Mouse (Mus musculus): ENCODE measurements around the gene Antxr2. TPM values are rescaled to one million over a fixed set of nuclear protein-coding genes. Genes with fewer than 3 reads are reported as not detected.

Gene Antxr2
- total and polyA plus RNA-seq, 3 experiments, result 4.3 to 5.0 TPM; not detected in 1

- Histone ChIP-seq H3K27ac (ENCODE audit: control insufficient read depth, low read depth, low read length) (no peak overlapping the region), H3K9me3 (replicated peaks; ENCODE audit: insufficient read depth, low read length) (no peaks in the 10 kb centered on the region), H3K79me2 (ENCODE audit: control insufficient read depth, insufficient read depth, low read length, poor library complexity) (no peaks in the 10 kb centered on the region), H3K36me3 (ENCODE audit: control insufficient read depth in 1 of 2, insufficient read depth in 2 of 2, low read length in 2 of 2) (no peaks in the 10 kb centered on the region), H3K27me3 (ENCODE audit: control insufficient read depth in 1 of 2, insufficient read depth in 2 of 2, low read length in 2 of 2) (no peaks in the 10 kb centered on the region), H3K9ac (ENCODE audit: control insufficient read depth, low read depth, low read length, poor library complexity, severe bottlenecking) (no peak overlapping the region), H3K4me1 (ENCODE audit: control insufficient read depth in 1 of 2, insufficient read depth in 2 of 2, low read length in 2 of 2) (no peaks in the 10 kb centered on the region), H3K4me3 (ENCODE audit: control insufficient read depth in 1 of 2, insufficient read depth in 1 of 2, low read depth in 2 of 2, low read length in 2 of 2) (no peak overlapping the region)
- DNase-seq (ENCODE audit: low read depth, low spot score), result no peak
- TF ChIP-seq EP300 (IDR thresholded peaks at IDR 0.05; ENCODE audit: low read depth in 1 of 2, low read length in 2 of 2) (no peak), CHD2 (IDR thresholded peaks at IDR 0.05; ENCODE audit: low read length) (no peak), USF2 (IDR thresholded peaks at IDR 0.05; ENCODE audit: borderline replicate concordance in 1 of 2, insufficient read depth in 1 of 2, low read depth in 1 of 2, low read length in 2 of 2) (no peak), UBTF (IDR thresholded peaks at IDR 0.05; ENCODE audit: borderline replicate concordance, insufficient read depth, low read depth, low read length) (no peak), TAL1 (IDR thresholded peaks at IDR 0.05; ENCODE audit: low read length) (no peak), E2F4 (IDR thresholded peaks at IDR 0.05; ENCODE audit: borderline replicate concordance, low read depth, low read length) (no peak), CTCF (IDR thresholded peaks at IDR 0.05 in 2 of 3, conservative IDR thresholded peaks at IDR 0.05 in 1 of 3; ENCODE audit: control insufficient read depth in 1 of 3, insufficient read depth in 1 of 3, low read depth in 2 of 3, low read length in 3 of 3, poor library complexity in 1 of 3, severe bottlenecking in 1 of 3) (no peak), RCOR1 (IDR thresholded peaks at IDR 0.05; ENCODE audit: low read depth, low read length) (no peak), GATA1 (IDR thresholded peaks at IDR 0.05; ENCODE audit: low read depth, low read length) (no peak), CHD1 (IDR thresholded peaks at IDR 0.05; ENCODE audit: low read depth, low read length) (no peak), MYC (IDR thresholded peaks at IDR 0.05; ENCODE audit: low read depth, low read length) (no peak), JUND (IDR thresholded peaks at IDR 0.05; ENCODE audit: low read depth, low read length) (no peak)
Measured at GRCm38 (mm10) chr5:97954193-97954772, 76.6 kb downstream of the Antxr2 start.

GRCm38 (mm10) chr5:97953241-97953920, 77.5 kb downstream of the Antxr2 start:
- no peak for DNase-seq (ENCODE audit: low read depth, low spot score)
- Histone ChIP-seq H3K27ac (ENCODE audit: control insufficient read depth, low read depth, low read length) (no peak overlapping the region), H3K27me3 (ENCODE audit: control insufficient read depth in 1 of 2, insufficient read depth in 2 of 2, low read length in 2 of 2) (no peaks in the 10 kb centered on the region), H3K36me3 (ENCODE audit: control insufficient read depth in 1 of 2, insufficient read depth in 2 of 2, low read length in 2 of 2) (no peaks in the 10 kb centered on the region), H3K79me2 (ENCODE audit: control insufficient read depth, insufficient read depth, low read length, poor library complexity) (no peaks in the 10 kb centered on the region), H3K4me3 (ENCODE audit: control insufficient read depth in 1 of 2, insufficient read depth in 1 of 2, low read depth in 2 of 2, low read length in 2 of 2) (no peak overlapping the region), H3K4me1 (ENCODE audit: control insufficient read depth in 1 of 2, insufficient read depth in 2 of 2, low read length in 2 of 2) (no peaks in the 10 kb centered on the region), H3K9ac (ENCODE audit: control insufficient read depth, low read depth, low read length, poor library complexity, severe bottlenecking) (no peak overlapping the region), H3K9me3 (replicated peaks; ENCODE audit: insufficient read depth, low read length) (no peaks in the 10 kb centered on the region)
- no peak for TF ChIP-seq POLR2AphosphoS5 (IDR thresholded peaks at IDR 0.05; ENCODE audit: borderline replicate concordance, low read depth, low read length)
- TF ChIP-seq HCFC1 (IDR thresholded peaks at IDR 0.05; ENCODE audit: low read depth, low read length), result no peak
- TF ChIP-seq POLR2AphosphoS2 (IDR thresholded peaks at IDR 0.05; ENCODE audit: low read length), result no peak
- no peak for TF ChIP-seq TBP (IDR thresholded peaks at IDR 0.05; ENCODE audit: low read depth, low read length)
- no peak for TF ChIP-seq MAX (IDR thresholded peaks at IDR 0.05; ENCODE audit: low read length)
- no peak for TF ChIP-seq JUND (IDR thresholded peaks at IDR 0.05; ENCODE audit: low read depth, low read length)
- no peak for TF ChIP-seq MAFK (IDR thresholded peaks at IDR 0.05; ENCODE audit: borderline replicate concordance, low read depth, low read length)
- TF ChIP-seq RAD21 (IDR thresholded peaks at IDR 0.05; ENCODE audit: low read depth, low read length), result no peak
